Mouse (Mus musculus) activated CD4-positive, CD25-positive, alpha-beta regulatory T cell (primary cell): ENCODE data around the gene Gm20869. TPM values are rescaled to one million over a fixed set of nuclear protein-coding genes. Genes with fewer than 3 reads are reported as not detected.

ENCODE experiments used
- polyA plus RNA-seq, 2 experiments: library from polyadenylated mRNA; unstranded; fragments of 100-300 nt; shearing (Covaris generic); gene quantifications; one replicate each; pipeline ENCODE4 v1.2.1; 2017

Gene Gm20869
- polyA plus RNA-seq: not detected

DNA sequence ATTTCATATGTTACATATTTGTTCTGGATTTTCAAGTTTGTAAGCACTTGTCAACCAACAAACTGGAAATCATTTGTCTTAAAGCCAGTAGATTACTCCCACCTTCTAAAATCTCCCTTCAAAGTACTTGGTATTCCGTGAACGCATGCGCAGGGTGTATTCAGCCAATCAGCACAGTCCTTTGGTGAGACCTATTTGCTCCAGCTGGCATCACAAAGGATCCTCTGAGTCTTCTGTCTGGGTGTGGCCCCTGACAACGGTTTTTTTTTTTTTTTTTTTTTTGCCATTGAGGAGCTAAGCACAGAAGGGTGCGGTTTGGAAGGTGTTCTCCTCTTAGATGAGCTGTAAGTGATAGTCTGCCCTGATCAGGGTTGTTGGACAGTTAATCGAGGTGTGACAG is at the start of gene Gm20869:
Gene Gm20869 (plus strand): TSS at position 301 of the 400 bp plus-strand sequence.

Other genes with a start within 250 kb of the Gm20869 start
- gene Gm20870, start 222.6 kb downstream of the Gm20869 start, polyA plus RNA-seq: not detected